Mouse (Mus musculus) left cerebral cortex, adult 8-10 months (tissue): Measurements from ENCODE around the gene Mpzl1. TPM values are rescaled to one million over a fixed set of nuclear protein-coding genes. Genes with fewer than 3 reads are reported as not detected.

Experiments
- DNase-seq, 2 experiments: peaks; one replicate each; pipeline ENCODE4 v3.0.0; 2022; ENCODE audit warnings: low spot score in 2 of 2
- total RNA-seq, 4 experiments: library from RNA; stranded (reverse); gene quantifications; 2 replicates each; pipeline ENCODE4 v1.2.4; 2022

The Mpzl1 gene
- total RNA-seq, 4 experiments from 2014 or later = 25.9 to 34.9 (median 28.8) TPM

DNA sequence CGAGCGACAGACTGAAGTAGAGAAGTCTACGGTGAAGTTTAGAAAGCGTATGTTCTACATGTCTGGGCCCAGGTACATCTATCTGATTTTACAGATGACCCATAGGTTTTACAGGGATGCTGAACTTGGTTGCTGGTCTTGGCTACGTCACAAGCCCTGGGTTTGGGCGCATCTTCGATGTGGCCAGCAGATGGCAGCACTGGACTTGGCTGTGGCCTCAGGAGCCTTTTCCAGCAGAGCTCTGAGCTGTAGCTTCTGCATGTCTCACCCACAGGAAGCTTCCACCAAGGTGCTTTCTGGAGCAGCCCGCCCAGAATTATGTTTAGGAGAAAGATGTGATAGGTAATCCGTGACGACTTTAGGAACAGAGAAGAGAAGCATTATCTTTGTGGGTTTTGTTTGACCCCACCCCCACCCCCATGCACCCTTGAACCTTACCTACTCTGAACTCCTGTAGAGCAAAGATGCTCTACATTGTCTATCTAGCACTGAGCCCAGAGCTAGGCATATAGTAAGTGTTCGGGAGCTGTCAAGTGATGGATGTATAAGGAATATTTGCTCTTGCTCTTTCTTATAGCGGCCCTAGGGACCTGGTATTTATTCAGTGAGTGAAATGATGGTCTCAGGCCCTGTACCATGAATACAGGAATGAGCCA lies 50.7 kb downstream of the Mpzl1 start:
- DNase-seq = peak; percentile 73 to 81

DNA sequence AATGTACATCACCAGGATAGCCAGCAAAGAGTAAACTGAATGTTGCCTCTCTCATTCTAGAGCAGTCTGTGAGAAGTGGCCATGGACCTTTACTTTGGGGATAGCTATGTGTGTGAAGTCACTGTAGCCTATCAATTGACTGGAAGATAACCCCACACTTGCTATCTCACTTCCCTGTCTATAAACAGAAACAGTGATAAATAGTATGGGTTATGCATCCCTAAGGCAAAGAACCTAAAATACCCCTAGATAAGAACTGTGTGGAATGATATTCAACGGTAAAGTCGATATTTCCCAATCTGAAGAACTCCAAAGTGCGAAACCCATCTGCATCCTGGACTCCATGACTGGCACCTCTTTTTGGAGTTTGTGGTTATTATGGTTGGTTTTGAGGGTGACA lies 53.1 kb downstream of the Mpzl1 start:
- no peak for DNase-seq

DNA sequence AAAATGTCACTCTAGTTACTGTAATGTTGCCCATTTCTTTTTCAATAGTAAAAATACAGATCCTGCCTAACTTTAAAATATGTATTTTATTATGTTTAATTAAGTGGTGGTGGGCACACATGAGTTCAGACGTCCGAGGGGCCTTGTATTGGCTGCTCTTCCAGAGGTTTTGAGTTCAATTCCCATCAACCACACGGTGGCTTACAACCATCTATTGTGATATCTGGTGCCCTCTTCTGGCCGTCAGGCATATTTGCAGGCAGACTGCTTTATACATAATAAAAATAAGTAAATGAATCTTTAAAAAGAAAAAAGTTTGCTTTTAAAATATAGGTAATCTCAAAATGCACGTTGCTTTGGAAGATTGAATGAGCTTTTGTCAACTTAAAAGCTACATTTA lies 55.0 kb downstream of the Mpzl1 start:
- no peak for DNase-seq

DNA sequence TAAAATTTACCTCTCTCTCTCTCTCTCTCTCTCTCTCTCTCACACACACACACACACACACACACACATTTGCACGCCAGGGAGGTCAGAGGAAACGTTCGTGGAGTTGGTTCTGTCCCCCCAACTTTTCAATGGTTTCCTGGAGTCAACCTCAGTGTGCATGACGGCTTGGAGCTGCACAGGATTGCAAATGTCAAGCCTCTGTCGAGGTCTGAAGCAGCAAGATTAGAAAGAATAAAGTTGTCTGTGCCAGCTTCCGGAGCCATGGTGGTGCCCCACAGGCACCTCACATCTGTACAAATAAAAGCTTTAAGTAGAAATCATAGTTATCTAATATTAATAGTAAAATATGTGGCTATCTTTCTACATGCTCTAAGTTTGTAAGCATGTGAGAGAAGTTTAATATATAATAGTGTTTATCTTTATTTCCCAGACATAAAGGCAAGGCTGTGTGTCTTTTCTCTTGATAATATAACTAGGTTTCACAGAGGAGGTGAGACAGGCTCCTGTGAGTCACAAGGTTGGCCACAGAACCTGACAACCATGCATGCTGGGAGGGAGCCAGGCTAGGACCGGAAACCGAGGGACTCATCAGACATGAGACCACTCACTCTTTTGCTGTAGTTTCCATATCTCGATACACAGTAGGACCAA lies 57.8 kb downstream of the Mpzl1 start:
- DNase-seq = no peak

DNA sequence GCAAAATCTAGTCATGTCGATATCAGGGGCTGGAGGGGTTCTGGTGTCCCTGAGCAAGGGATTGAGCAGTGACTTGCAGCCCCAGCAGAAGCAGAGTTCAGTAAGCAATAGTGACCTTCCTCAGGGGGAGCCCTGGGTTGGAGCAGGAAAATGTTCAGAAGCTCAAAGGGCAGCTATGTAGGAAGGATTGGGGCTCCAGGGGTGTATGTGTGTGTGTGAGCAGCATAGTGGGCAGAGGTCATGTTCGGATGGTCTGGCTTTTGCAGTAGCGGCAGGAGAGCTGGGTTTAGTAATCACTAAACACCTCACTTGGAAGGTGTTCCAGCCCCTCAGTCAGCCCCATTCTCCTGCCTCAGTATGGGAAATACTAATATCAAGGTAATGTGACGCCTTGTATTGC lies 58.3 kb downstream of the Mpzl1 start:
- DNase-seq = no peak

DNA sequence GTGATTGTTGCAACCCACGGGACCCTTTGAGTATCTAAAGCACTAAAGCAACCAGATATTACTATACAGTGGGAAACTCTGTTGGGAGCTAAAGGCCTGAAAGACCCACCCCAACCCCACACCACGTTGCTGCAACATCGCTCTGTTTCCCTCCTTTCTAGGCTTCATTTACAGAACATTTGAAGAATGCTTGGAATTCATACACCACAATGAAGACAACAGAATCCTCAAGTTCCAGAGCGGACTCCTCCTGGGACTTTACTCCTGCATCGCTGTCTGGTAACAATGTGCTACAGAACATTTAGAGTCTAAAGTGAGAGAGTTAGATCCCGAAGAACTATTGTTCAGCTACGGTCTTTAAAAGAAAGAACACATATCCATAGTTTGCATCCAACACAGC lies 66.9 kb downstream of the Mpzl1 start:
- DNase-seq = no peak

DNA sequence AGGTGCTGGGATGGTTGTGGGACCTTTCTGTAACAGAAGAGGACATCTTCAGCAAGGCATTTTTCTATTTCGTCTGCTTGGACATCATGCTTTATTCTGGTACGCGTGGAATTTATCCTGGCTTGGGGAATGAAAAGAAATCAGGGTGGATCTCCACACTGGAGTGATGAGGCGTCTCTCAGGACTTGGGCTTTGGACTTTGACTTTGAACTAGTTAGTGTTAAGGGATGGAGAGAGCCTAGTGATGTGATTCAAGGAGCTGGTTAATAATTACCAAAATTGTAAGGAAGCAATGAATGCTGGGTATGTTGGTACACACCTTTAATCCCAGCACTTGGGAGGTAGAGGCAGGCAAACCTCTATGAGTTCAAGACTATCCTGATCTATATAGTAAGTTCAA lies 69.1 kb downstream of the Mpzl1 start:
- DNase-seq = no peak

DNA sequence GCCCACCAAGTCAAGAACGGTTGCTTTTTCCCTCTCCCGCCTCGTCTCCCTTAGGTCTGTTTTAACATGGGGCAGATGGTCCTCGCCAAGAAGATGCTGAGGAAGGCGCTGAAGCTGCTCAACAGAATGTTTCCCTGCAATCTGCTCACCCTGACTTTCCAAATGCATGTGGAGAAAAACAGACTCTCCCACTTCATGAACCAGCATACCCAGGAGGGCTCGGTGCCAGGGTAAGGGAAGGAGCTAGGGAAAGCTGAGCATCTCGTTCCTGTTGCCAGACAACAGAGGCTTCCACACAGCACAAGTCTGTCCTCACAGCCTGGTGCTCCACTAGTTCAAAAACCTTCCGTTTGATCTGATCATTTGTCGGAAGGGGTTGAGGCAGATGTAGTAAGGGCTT lies 75.3 kb downstream of the Mpzl1 start:
- DNase-seq = peak; percentile 22 to 88

DNA sequence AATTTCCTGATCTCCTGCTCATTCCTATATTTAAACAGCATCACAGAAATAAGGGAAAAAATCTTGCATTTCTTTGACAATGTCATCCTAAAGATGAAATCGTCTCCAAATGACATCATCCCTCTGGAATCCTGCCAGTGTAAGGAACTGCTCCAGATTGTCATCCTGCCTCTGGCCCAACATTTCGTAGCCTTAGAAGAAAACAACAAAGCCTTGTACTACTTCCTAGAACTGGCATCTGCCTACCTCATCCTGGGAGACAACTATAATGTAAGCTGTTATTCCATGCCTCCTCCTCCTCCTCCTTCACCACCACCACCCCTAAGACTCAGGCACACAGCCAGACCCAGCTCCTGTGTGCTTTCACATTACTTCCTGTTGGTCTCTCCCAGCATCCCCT lies 77.6 kb downstream of the Mpzl1 start:
- peak in 1 of 2 experiments; percentile 53 for DNase-seq

Other genes with a start within 250 kb of the Mpzl1 start
- gene Dcaf6, start 174.1 kb downstream of the Mpzl1 start, total RNA-seq = 10 to 100 TPM; 74.9 to 96.5 (median 84.4) TPM
- gene Mpc2, start 173.9 kb downstream of the Mpzl1 start, total RNA-seq = 100 to 1,000 TPM in 3 of 4 experiments, 10 to 100 TPM in 1; 99.1 to 113 (median 105) TPM
- gene Adcy10, start 149.4 kb downstream of the Mpzl1 start, total RNA-seq = under 1 TPM; 0.27 to 0.68 (median 0.41) TPM
- gene Rcsd1, start 75.2 kb upstream of the Mpzl1 start, total RNA-seq = 1 to 10 TPM; 5.5 to 8.2 (median 7.3) TPM
- 10 to 100 TPM; 32.5 to 44.4 (median 38.7) TPM for gene Creg1, start 129.2 kb upstream of the Mpzl1 start, total RNA-seq
- not detected for gene Cd247, start 154.1 kb upstream of the Mpzl1 start, total RNA-seq